Mouse (Mus musculus) liver, embryonic 12.5 days (tissue): ENCODE results near the gene Mgarp. TPM values are rescaled to one million over a fixed set of nuclear protein-coding genes. Genes with fewer than 3 reads are reported as not detected.
"Not testable (repeated sequence)": the region's sequence is repeated elsewhere in the genome, so short reads cannot be mapped to it uniquely, and the experiment has no call there.

ENCODE experiments used
- ATAC-seq: fragments of 200-750 bp; cut with Nextera tagmentation; 2 replicates; pipeline ENCODE4 v1.8.0; 2017; ENCODE audit warnings: moderate number of reproducible peaks, mild to moderate bottlenecking, moderate library complexity
- H3K27ac ChIP-seq: fragments of 300-500 bp; sonication (generic); 2 replicates; pipeline ENCODE4 v1.5.1; 2016; ENCODE audit warnings: mild to moderate bottlenecking
- H3K27me3 ChIP-seq: fragments of 300-500 bp; sonication (generic); replicated peaks from 2 replicates; pipeline ENCODE4 v1.6.1; 2016; ENCODE audit warnings: mild to moderate bottlenecking, moderate library complexity
- H3K36me3 ChIP-seq: fragments of 300-500 bp; sonication (generic); 2 replicates; pipeline ENCODE4 v1.6.1; 2016; ENCODE audit warnings: mild to moderate bottlenecking, moderate library complexity
- H3K4me1 ChIP-seq: fragments of 300-500 bp; sonication (generic); 2 replicates; pipeline ENCODE4 v1.6.1; 2016
- H3K4me2 ChIP-seq: fragments of 300-500 bp; sonication (generic); 2 replicates; pipeline ENCODE4 v1.6.1; 2016; ENCODE audit warnings: mild to moderate bottlenecking, moderate library complexity
- H3K4me3 ChIP-seq: fragments of 300-500 bp; sonication (generic); 2 replicates; pipeline ENCODE4 v1.5.1; 2016; ENCODE audit warnings: mild to moderate bottlenecking, moderate library complexity
- H3K9ac ChIP-seq: fragments of 300-500 bp; sonication (generic); 2 replicates; pipeline ENCODE4 v1.6.1; 2016; ENCODE audit warnings: mild to moderate bottlenecking, moderate library complexity
- H3K9me3 ChIP-seq: fragments of 300-500 bp; sonication (generic); replicated peaks from 2 replicates; pipeline ENCODE4 v1.6.1; 2016; ENCODE audit warnings: mild to moderate bottlenecking, moderate library complexity
- WGBS: fragments of 180-500 bp; shearing (Covaris S2); methylation state at CpG from one replicate; pipeline ENCODE4 v1.1.7; 2016; ENCODE audit not compliant: insufficient replicate concordance; 5-methylcytosine and 5-hydroxymethylcytosine counted together
- polyA plus RNA-seq: library from polyadenylated mRNA; unstranded; fragments of >200 nt; fragmentation: Nextera tagmentation; extraction: Ambion mirVana; gene quantifications from 2 replicates; pipeline ENCODE4 v1.2.1, GENCODE M21; 2016

Mgarp gene
- polyA plus RNA-seq, 1 experiment from 2014 or later: 1.3 TPM

- H3K4me1 ChIP-seq: peaks cover 27% of the 10 kb centered on the region
- not testable (repeated sequence) for H3K27ac ChIP-seq, H3K9me3 ChIP-seq, H3K27me3 ChIP-seq, H3K4me3 ChIP-seq, H3K4me2 ChIP-seq, H3K9ac ChIP-seq, H3K36me3 ChIP-seq, ATAC-seq
- 83% methylated on average over 6 of the region's 6 CpGs for WGBS
Measured at GRCm38 (mm10) chr3:51344182-51344581, 52.4 kb downstream of the Mgarp start.

- Histone ChIP-seq H3K4me1 (peaks cover 24% of the 10 kb centered on the region), H3K36me3 (no peaks in the 10 kb centered on the region), H3K27ac (no peak overlapping the region), H3K9ac (no peak overlapping the region), H3K9me3 (no peaks in the 10 kb centered on the region), H3K4me2 (no peak overlapping the region), H3K4me3 (no peak overlapping the region), H3K27me3 (no peaks in the 10 kb centered on the region)
- ATAC-seq: no peak
- 88% methylated on average over 4 of the region's 4 CpGs for WGBS
Measured at GRCm38 (mm10) chr3:51343260-51343659, 53.3 kb downstream of the Mgarp start.

- WGBS: 10% methylated on average over 9 of the region's 9 CpGs
- Histone ChIP-seq H3K4me1 (peaks cover 29% of the 10 kb centered on the region), H3K36me3 (no peaks in the 10 kb centered on the region), H3K4me2 (peak overlapping the region; percentile 100), H3K27me3 (no peaks in the 10 kb centered on the region), H3K9ac (peak overlapping the region; percentile 100), H3K27ac (peak overlapping the region; percentile 100), H3K9me3 (no peaks in the 10 kb centered on the region), H3K4me3 (peak overlapping the region; percentile 97)
- ATAC-seq: no peak
Measured at GRCm38 (mm10) chr3:51342152-51342551, 54.4 kb downstream of the Mgarp start.

- peak overlapping the region; percentile 100 for H3K9ac ChIP-seq
- under 1% methylated on average over 86 of the region's 86 CpGs for WGBS
- no peaks in the 10 kb centered on the region for H3K9me3 ChIP-seq
- H3K27ac ChIP-seq: peak overlapping the region; percentile 100
- ATAC-seq: peak; percentile 81
- H3K27me3 ChIP-seq: no peaks in the 10 kb centered on the region
- peaks cover 34% of the 10 kb centered on the region for H3K4me1 ChIP-seq
- H3K4me2 ChIP-seq: peak overlapping the region; percentile 100
- H3K36me3 ChIP-seq: no peaks in the 10 kb centered on the region
- peak overlapping the region; percentile 97 for H3K4me3 ChIP-seq
Measured at GRCm38 (mm10) chr3:51341268-51342081, 55.1 kb downstream of the Mgarp start.

- H3K9ac ChIP-seq: peak within 1 kb of the TSS; percentile 100
- H3K4me1 ChIP-seq: peaks cover 41% of the 10 kb centered on the region
- WGBS: under 1% methylated on average over 68 of the region's 87 CpGs
- peak within 1 kb of the TSS; percentile 97 for H3K4me3 ChIP-seq
- H3K27me3 ChIP-seq: no peaks in the 10 kb centered on the region
- H3K36me3 ChIP-seq: no peaks in the 10 kb centered on the region
- peak within 1 kb of the TSS; percentile 100 for H3K27ac ChIP-seq
- peak; percentile 83 for ATAC-seq
- no peaks in the 10 kb centered on the region for H3K9me3 ChIP-seq
- H3K4me2 ChIP-seq: peak within 1 kb of the TSS; percentile 100
Measured at GRCm38 (mm10) chr3:51340552-51341267, 55.8 kb downstream of the Mgarp start, which contains the start of gene Elf2. Gene Elf2 (minus strand): TSS chr3:51340663.

- Histone ChIP-seq H3K9ac (peak overlapping the region; percentile 100), H3K27me3 (no peaks in the 10 kb centered on the region), H3K4me2 (peak overlapping the region; percentile 100), H3K36me3 (no peaks in the 10 kb centered on the region), H3K4me3 (peak overlapping the region; percentile 97), H3K9me3 (no peaks in the 10 kb centered on the region), H3K4me1 (peaks cover 49% of the 10 kb centered on the region), H3K27ac (peak overlapping the region; percentile 100)
- WGBS: under 1% methylated on average over 102 of the region's 113 CpGs
- peak; percentile 49 for ATAC-seq
Measured at GRCm38 (mm10) chr3:51339734-51340551, 56.6 kb downstream of the Mgarp start.

- H3K9me3 ChIP-seq: no peaks in the 10 kb centered on the region
- peaks cover 55% of the 10 kb centered on the region for H3K4me1 ChIP-seq
- peak overlapping the region; percentile 100 for H3K9ac ChIP-seq
- peak overlapping the region; percentile 100 for H3K27ac ChIP-seq
- no peaks in the 10 kb centered on the region for H3K36me3 ChIP-seq
- under 1% methylated on average over 9 of the region's 9 CpGs for WGBS
- no peak for ATAC-seq
- peak overlapping the region; percentile 97 for H3K4me3 ChIP-seq
- no peaks in the 10 kb centered on the region for H3K27me3 ChIP-seq
- H3K4me2 ChIP-seq: peak overlapping the region; percentile 100
Measured at GRCm38 (mm10) chr3:51339378-51339733, 57.2 kb downstream of the Mgarp start.

Other genes starting within 250 kb of the Mgarp start
- 39.8 and 41.1 TPM in 2 replicates for gene Noct, start 172.3 kb downstream of the Mgarp start, polyA plus RNA-seq
- gene Elf2, start 56.1 kb downstream of the Mgarp start, polyA plus RNA-seq: 21.8 and 24.6 TPM in 2 replicates
- 539 and 560 TPM in 2 replicates for gene Ndufc1, start 12.2 kb upstream of the Mgarp start, polyA plus RNA-seq
- 41.9 and 49.9 TPM in 2 replicates for gene Naa15, start 18.4 kb upstream of the Mgarp start, polyA plus RNA-seq
- 6.5 and 7.6 TPM in 2 replicates for gene Rab33b, start 87.2 kb upstream of the Mgarp start, polyA plus RNA-seq
- 1.0 and 1.7 TPM in 2 replicates for gene Setd7, start 164.1 kb upstream of the Mgarp start, polyA plus RNA-seq